9 mouse cellular contexts compared by ENCODE assay signal in genomic region chr15:101298550-101298949, GRCm38 (mm10). TPM values are rescaled to one million over a fixed set of nuclear protein-coding genes. Genes with fewer than 3 reads are reported as not detected.
DNase-seq lines count a peak whose midpoint lies in the region; ATAC-seq and TF ChIP-seq lines count a peak whose summit lies in the region.
"Had no signal": no experiment of that assay in that cellular context is flagged by ENCODE, and none has a peak within 500 bp of the region (broad histone marks: within the 10 kb centered on the region; RNA-seq: fewer than 3 reads in every experiment).

No protein-coding gene starts in this region.

- no peak overlapping the region for H3K27ac ChIP-seq in intestine, embryonic 16.5 days (ENCODE audit: low read length)
- H3K27ac ChIP-seq in intestine, postnatal 0 days (ENCODE audit: low read depth, low read length), result no peak overlapping the region
- 0 out of 2 replicates have a peak overlapping the region, but pooled peaks have one; percentile 2 for H3K27ac ChIP-seq in heart, postnatal 0 days (ENCODE audit: low read depth)
- no peak overlapping the region for H3K27ac ChIP-seq in thymus, adult 2 months (ENCODE audit: control insufficient read depth, insufficient read depth, low read length)

- no peak for TF ChIP-seq EP300 in heart, postnatal 0 days (IDR thresholded peaks at IDR 0.05; ENCODE audit: low read depth)

- no peaks in the 10 kb centered on the region for H3K36me3 ChIP-seq in intestine, embryonic 16.5 days (ENCODE audit: control insufficient read depth, insufficient read depth, low read length)
- H3K36me3 ChIP-seq in intestine, postnatal 0 days (ENCODE audit: control insufficient read depth, insufficient read depth), result no peaks in the 10 kb centered on the region
- H3K36me3 ChIP-seq in heart, postnatal 0 days (replicated peaks; ENCODE audit: control insufficient read depth, insufficient read depth, low read length), result no peaks in the 10 kb centered on the region
- H3K36me3 ChIP-seq in thymus, adult 2 months (ENCODE audit: control insufficient read depth, insufficient read depth, low read length), result no peaks in the 10 kb centered on the region

- no peak for TF ChIP-seq CTCF in intestine, postnatal 0 days (IDR thresholded peaks at IDR 0.05; ENCODE audit: low read depth)
- TF ChIP-seq CTCF in heart, postnatal 0 days (IDR thresholded peaks at IDR 0.05; ENCODE audit: low read depth), result no peak
- TF ChIP-seq CTCF in thymus, adult 2 months (IDR thresholded peaks at IDR 0.05; ENCODE audit: borderline replicate concordance, control insufficient read depth, extremely low read depth, insufficient read depth, low read length, poor library complexity), result no peak

- 29% methylated on average over 6 of the region's 7 CpGs for WGBS in intestine, embryonic 16.5 days
- WGBS in intestine, postnatal 0 days, result 34% methylated on average over 7 of the region's 7 CpGs
- 23% methylated on average over 7 of the region's 7 CpGs for WGBS in heart, postnatal 0 days
- 40% methylated on average over 7 of the region's 7 CpGs for WGBS in thymus, adult 2 months

- H3K4me1 ChIP-seq in intestine, embryonic 16.5 days (ENCODE audit: control insufficient read depth, insufficient read depth, low read length), result peaks cover 7% of the 10 kb centered on the region; the same call in 1 of the 2 replicates
- no peaks in the 10 kb centered on the region for H3K4me1 ChIP-seq in intestine, postnatal 0 days (replicated peaks; ENCODE audit: control insufficient read depth, insufficient read depth, low read length)
- H3K4me1 ChIP-seq in heart, postnatal 0 days (ENCODE audit: control insufficient read depth, insufficient read depth), result peaks cover 25% of the 10 kb centered on the region
- H3K4me1 ChIP-seq in thymus, adult 2 months (replicated peaks; ENCODE audit: control insufficient read depth, insufficient read depth, low read length), result peaks cover 8% of the 10 kb centered on the region

- H3K4me3 ChIP-seq in intestine, embryonic 16.5 days (ENCODE audit: low read length), result no peak overlapping the region
- H3K4me3 ChIP-seq in intestine, postnatal 0 days (ENCODE audit: low read depth, low read length), result no peak overlapping the region
- H3K4me3 ChIP-seq in heart, postnatal 0 days (ENCODE audit: low read depth, low read length), result no peak overlapping the region
- H3K4me3 ChIP-seq in thymus, adult 2 months (ENCODE audit: control insufficient read depth, insufficient read depth, low read length), result no peak overlapping the region

- no peaks in the 10 kb centered on the region for H3K9me3 ChIP-seq in intestine, embryonic 16.5 days (ENCODE audit: control insufficient read depth, low read length)
- H3K9me3 ChIP-seq in intestine, postnatal 0 days (ENCODE audit: control insufficient read depth), result no peaks in the 10 kb centered on the region
- no peaks in the 10 kb centered on the region for H3K9me3 ChIP-seq in heart, postnatal 0 days (replicated peaks; ENCODE audit: control insufficient read depth, low read length)

- no peak overlapping the region for H3K4me2 ChIP-seq in intestine, embryonic 16.5 days (ENCODE audit: low read depth, low read length)
- H3K4me2 ChIP-seq in intestine, postnatal 0 days (replicated peaks; ENCODE audit: low read depth), result no peak overlapping the region
- no peak overlapping the region for H3K4me2 ChIP-seq in heart, postnatal 0 days (ENCODE audit: low read depth, low read length)

- DNase-seq in c-Kit-positive CD71-positive TER-119-positive erythroid progenitor cells, embryonic 14.5 days (ENCODE audit: low spot score), result peak; percentile 22
- DNase-seq in heart, postnatal 0 days (ENCODE audit: low spot score), result no peak
- DNase-seq in left cerebral cortex, adult 11 months (ENCODE audit: low spot score), result no peak
- DNase-seq in thymus, adult 2 months, result no peak
- no peak for DNase-seq in thymus, adult 18-20 months
- DNase-seq: lung, postnatal 10 days had no signal

- ATAC-seq in intestine, embryonic 16.5 days, result no peak
- ATAC-seq in intestine, postnatal 0 days, result no peak
- no peak for ATAC-seq in heart, postnatal 0 days (ENCODE audit: insufficient read depth, low read depth)
- peak; percentile 31 for ATAC-seq in megakaryocyte, adult 5-6 weeks (ENCODE audit: poor library complexity, severe bottlenecking)

- peak overlapping the region; percentile 48; the same call in 1 of the 2 replicates for H3K9ac ChIP-seq in intestine, embryonic 16.5 days (ENCODE audit: low read depth, low read length)
- no peak overlapping the region for H3K9ac ChIP-seq in intestine, postnatal 0 days (ENCODE audit: low read depth, low read length)
- H3K9ac ChIP-seq in heart, postnatal 0 days (replicated peaks; ENCODE audit: low read depth, low read length), result no peak overlapping the region

- no peak for TF ChIP-seq POLR2A in thymus, adult 2 months (IDR thresholded peaks at IDR 0.05; ENCODE audit: control insufficient read depth, extremely low read depth, insufficient read depth, low read length, poor library complexity)

- H3K27me3 ChIP-seq in intestine, embryonic 16.5 days (replicated peaks; ENCODE audit: control insufficient read depth, insufficient read depth, low read length), result no peaks in the 10 kb centered on the region
- no peaks in the 10 kb centered on the region for H3K27me3 ChIP-seq in intestine, postnatal 0 days (replicated peaks; ENCODE audit: control insufficient read depth, insufficient read depth, low read length)
- no peaks in the 10 kb centered on the region for H3K27me3 ChIP-seq in heart, postnatal 0 days (ENCODE audit: control insufficient read depth, insufficient read depth, low read length)
- H3K27me3 ChIP-seq in thymus, adult 2 months (ENCODE audit: control insufficient read depth, insufficient read depth, low read length), result no peaks in the 10 kb centered on the region

RNA-seq across cellular contexts. Expression of gene 6030408B16Rik, which starts 5.5 kb away (rescaled TPM):
- polyA plus RNA-seq in intestine, embryonic 16.5 days (2015; fragmentation: Nextera tagmentation; extraction: Ambion mirVana), result 3.6 and 4.4 TPM in 2 replicates
- polyA plus RNA-seq in intestine, postnatal 0 days (2015; fragmentation: Nextera tagmentation; extraction: Ambion mirVana), result 0.48 and 0.77 TPM in 2 replicates
- 6.5 and 8.4 TPM in 2 replicates for total RNA-seq in heart, postnatal 0 days (2014; rRNA removed; ENCODE audit: low replicate concordance)
- polyA plus RNA-seq in heart, postnatal 0 days (2015; fragmentation: Nextera tagmentation; extraction: Ambion mirVana), result 6.4 and 8.1 TPM in 2 replicates
- not detected in 2 replicates for total RNA-seq in megakaryocyte, adult 5-6 weeks (2015)
- not detected in 2 replicates for total RNA-seq in megakaryocyte, adult 5-6 weeks (2017)
- polyA plus RNA-seq in thymus, adult 2 months (2012; rRNA removed), result 0.55 and 0.88 TPM in 2 replicates

RNA-seq across cellular contexts. Expression of gene Atg101, which starts 14.5 kb away (rescaled TPM):
- 58.3 and 67.1 TPM in 2 replicates for polyA plus RNA-seq in intestine, embryonic 16.5 days (2015; fragmentation: Nextera tagmentation; extraction: Ambion mirVana)
- polyA plus RNA-seq in intestine, postnatal 0 days (2015; fragmentation: Nextera tagmentation; extraction: Ambion mirVana), result 46.5 and 50.9 TPM in 2 replicates
- total RNA-seq in heart, postnatal 0 days (2014; rRNA removed; ENCODE audit: low replicate concordance), result 43.7 and 61.6 TPM in 2 replicates
- 48.6 and 53.4 TPM in 2 replicates for polyA plus RNA-seq in heart, postnatal 0 days (2015; fragmentation: Nextera tagmentation; extraction: Ambion mirVana)
- total RNA-seq in megakaryocyte, adult 5-6 weeks (2015), result 8.2 and 12.1 TPM in 2 replicates
- total RNA-seq in megakaryocyte, adult 5-6 weeks (2017), result 53.3 and 58.0 TPM in 2 replicates
- 68.5 and 75.2 TPM in 2 replicates for polyA plus RNA-seq in thymus, adult 2 months (2012; rRNA removed)

RNA-seq across cellular contexts. Expression of gene Nr4a1, which starts 44.5 kb away (rescaled TPM):
- polyA plus RNA-seq in intestine, embryonic 16.5 days (2015; fragmentation: Nextera tagmentation; extraction: Ambion mirVana), result 8.6 and 10.0 TPM in 2 replicates
- 5.9 and 10.0 TPM in 2 replicates for polyA plus RNA-seq in intestine, postnatal 0 days (2015; fragmentation: Nextera tagmentation; extraction: Ambion mirVana)
- total RNA-seq in heart, postnatal 0 days (2014; rRNA removed; ENCODE audit: low replicate concordance), result 40.2 and 56.0 TPM in 2 replicates
- polyA plus RNA-seq in heart, postnatal 0 days (2015; fragmentation: Nextera tagmentation; extraction: Ambion mirVana), result 7.4 and 8.6 TPM in 2 replicates
- 42.1 and 45.0 TPM in 2 replicates for total RNA-seq in megakaryocyte, adult 5-6 weeks (2015)
- 37.0 TPM in 2 replicates for total RNA-seq in megakaryocyte, adult 5-6 weeks (2017)
- polyA plus RNA-seq in thymus, adult 2 months (2012; rRNA removed), result 164 TPM in 2 replicates

Comparison
In these comparisons a context has a peak if more than half of its experiments do, and no peak if none do; other contexts are left out.
1. RNA of gene Nr4a1, which starts 44.5 kb away (polyA plus RNA-seq): 164 TPM in thymus, adult 2 months; 8.6 to 10.0 TPM in intestine, embryonic 16.5 days, 7.4 to 8.6 TPM in heart, postnatal 0 days and 5.9 to 10.0 TPM in intestine, postnatal 0 days; every median in the first group is over 10 times any median in the second.